Mouse (Mus musculus): ENCODE results near the gene Bpgm. TPM values are rescaled to one million over a fixed set of nuclear protein-coding genes. Genes with fewer than 3 reads are reported as not detected.

Bpgm gene
- total RNA-seq (2014; rRNA removed) (7.8 and 9.1 TPM in 2 replicates), polyA plus RNA-seq (2012; rRNA removed) (7.0 and 7.1 TPM in 2 replicates)

- Histone ChIP-seq H3K4me3 (ENCODE audit: insufficient read depth, low read depth, low read length) (peak within 1 kb of the TSS; percentile 57), H3K9ac (ENCODE audit: low read depth, low read length) (peak within 1 kb of the TSS; percentile 71), H3K36me3 (ENCODE audit: control insufficient read depth, insufficient read depth, low read length) (no peaks in the 10 kb centered on the region), H3K79me2 (ENCODE audit: control insufficient read depth, insufficient read depth, low read length) (peaks cover 3% of the 10 kb centered on the region; the same call in 1 of the 2 replicates), H3K4me1 (ENCODE audit: control insufficient read depth, insufficient read depth, low read length) (peaks cover 8% of the 10 kb centered on the region), H3K27ac (replicated peaks; ENCODE audit: insufficient read depth, low read depth, low read length) (peak within 1 kb of the TSS; percentile 69), H3K27me3 (ENCODE audit: control insufficient read depth, insufficient read depth, low read length) (no peaks in the 10 kb centered on the region)
- DNase-seq (ENCODE audit: extremely low read depth, low read depth, low spot score) = peak; percentile 98
- WGBS = under 1% methylated on average over 35 of the region's 35 CpGs
- TF ChIP-seq POLR2A (IDR thresholded peaks at IDR 0.05; ENCODE audit: extremely low read depth, insufficient read depth, low read length) (peak; percentile 83), CTCF (IDR thresholded peaks at IDR 0.05; ENCODE audit: low read depth, low read length) (no peak)
Observed at GRCm38 (mm10) chr6:34475974-34476794, at the start of gene Bpgm. Gene Bpgm, plus strand, starts transcription at chr6:34476207.

DNA sequence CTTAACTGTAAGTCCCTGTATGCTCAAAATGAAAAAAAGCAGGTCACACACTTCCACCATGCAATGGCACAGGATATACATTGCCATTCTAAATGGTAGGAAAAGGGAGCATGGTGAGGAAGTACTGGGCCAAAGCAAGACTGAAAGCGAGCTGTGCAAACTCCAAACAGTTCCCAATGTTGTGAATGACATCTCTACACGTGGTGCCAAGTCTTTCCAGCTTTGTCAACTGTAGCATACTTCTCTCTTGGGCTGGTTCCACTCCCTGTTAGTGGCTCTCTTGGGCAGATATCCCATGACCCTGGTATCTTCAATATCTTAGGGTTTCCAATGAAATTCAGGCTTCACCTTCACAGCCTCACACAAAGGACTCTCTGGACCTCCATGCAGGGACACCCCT is 37.0 kb upstream of the Bpgm start:
- Histone ChIP-seq H3K4me3 (ENCODE audit: insufficient read depth, low read depth, low read length) (no peak overlapping the region), H3K27ac (replicated peaks; ENCODE audit: insufficient read depth, low read depth, low read length) (no peak overlapping the region), H3K36me3 (ENCODE audit: control insufficient read depth, insufficient read depth, low read length) (no peaks in the 10 kb centered on the region), H3K27me3 (ENCODE audit: control insufficient read depth, insufficient read depth, low read length) (no peaks in the 10 kb centered on the region), H3K4me1 (ENCODE audit: control insufficient read depth, insufficient read depth, low read length) (no peaks in the 10 kb centered on the region), H3K9ac (ENCODE audit: low read depth, low read length) (no peak overlapping the region), H3K79me2 (ENCODE audit: control insufficient read depth, insufficient read depth, low read length) (no peaks in the 10 kb centered on the region)
- DNase-seq (ENCODE audit: extremely low read depth, low read depth, low spot score) = no peak
- WGBS = 63% methylated on average over 2 of the region's 2 CpGs
- TF ChIP-seq CTCF (IDR thresholded peaks at IDR 0.05; ENCODE audit: low read depth, low read length) (no peak), POLR2A (IDR thresholded peaks at IDR 0.05; ENCODE audit: extremely low read depth, insufficient read depth, low read length) (no peak)

- H3K9ac ChIP-seq (ENCODE audit: low read depth, low read length) = no peak overlapping the region
- H3K27ac ChIP-seq (replicated peaks; ENCODE audit: insufficient read depth, low read depth, low read length) = no peak overlapping the region
- H3K4me3 ChIP-seq (ENCODE audit: insufficient read depth, low read depth, low read length) = no peak overlapping the region
- no peaks in the 10 kb centered on the region for H3K79me2 ChIP-seq (ENCODE audit: control insufficient read depth, insufficient read depth, low read length)
- H3K36me3 ChIP-seq (ENCODE audit: control insufficient read depth, insufficient read depth, low read length) = no peaks in the 10 kb centered on the region
- WGBS = 75% methylated on average over 9 of the region's 9 CpGs
- no peak for TF ChIP-seq CTCF (IDR thresholded peaks at IDR 0.05; ENCODE audit: low read depth, low read length)
- no peak for TF ChIP-seq POLR2A (IDR thresholded peaks at IDR 0.05; ENCODE audit: extremely low read depth, insufficient read depth, low read length)
- no peaks in the 10 kb centered on the region for H3K4me1 ChIP-seq (ENCODE audit: control insufficient read depth, insufficient read depth, low read length)
- no peak for DNase-seq (ENCODE audit: extremely low read depth, low read depth, low spot score)
- no peaks in the 10 kb centered on the region for H3K27me3 ChIP-seq (ENCODE audit: control insufficient read depth, insufficient read depth, low read length)
Observed at GRCm38 (mm10) chr6:34441556-34442257, 34.3 kb upstream of the Bpgm start.

DNA sequence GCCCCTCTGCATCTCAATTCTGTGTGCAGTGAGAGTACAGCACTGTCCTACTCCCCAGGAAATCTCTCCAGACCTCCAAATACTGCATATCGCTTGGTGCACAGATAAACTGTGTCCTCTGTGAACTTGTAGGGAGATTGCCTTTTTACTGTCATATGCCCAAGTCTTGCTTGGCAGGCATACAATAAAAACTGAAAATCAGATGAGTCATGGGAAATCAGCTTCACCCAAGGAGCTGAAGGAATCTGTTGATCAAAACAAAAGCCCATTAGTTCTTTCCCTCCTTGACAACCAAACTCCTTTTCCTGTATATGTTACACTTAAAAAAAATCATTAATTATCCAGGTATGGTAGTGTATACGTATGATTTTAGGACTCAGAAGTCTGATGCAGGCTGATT is 32.2 kb upstream of the Bpgm start:
- DNase-seq (ENCODE audit: extremely low read depth, low read depth, low spot score) = peak; percentile 9
- H3K27ac ChIP-seq (replicated peaks; ENCODE audit: insufficient read depth, low read depth, low read length) = no peak overlapping the region
- no peaks in the 10 kb centered on the region for H3K4me1 ChIP-seq (ENCODE audit: control insufficient read depth, insufficient read depth, low read length)
- 65% methylated on average over 2 of the region's 2 CpGs for WGBS
- no peaks in the 10 kb centered on the region for H3K36me3 ChIP-seq (ENCODE audit: control insufficient read depth, insufficient read depth, low read length)
- TF ChIP-seq POLR2A (IDR thresholded peaks at IDR 0.05; ENCODE audit: extremely low read depth, insufficient read depth, low read length) (no peak), CTCF (IDR thresholded peaks at IDR 0.05; ENCODE audit: low read depth, low read length) (no peak)
- H3K9ac ChIP-seq (ENCODE audit: low read depth, low read length) = no peak overlapping the region
- H3K27me3 ChIP-seq (ENCODE audit: control insufficient read depth, insufficient read depth, low read length) = no peaks in the 10 kb centered on the region
- no peak overlapping the region for H3K4me3 ChIP-seq (ENCODE audit: insufficient read depth, low read depth, low read length)
- H3K79me2 ChIP-seq (ENCODE audit: control insufficient read depth, insufficient read depth, low read length) = no peaks in the 10 kb centered on the region

- Histone ChIP-seq H3K36me3 (ENCODE audit: control insufficient read depth, insufficient read depth, low read length) (no peaks in the 10 kb centered on the region), H3K27me3 (ENCODE audit: control insufficient read depth, insufficient read depth, low read length) (no peaks in the 10 kb centered on the region), H3K9ac (ENCODE audit: low read depth, low read length) (no peak overlapping the region), H3K4me1 (ENCODE audit: control insufficient read depth, insufficient read depth, low read length) (no peaks in the 10 kb centered on the region), H3K27ac (replicated peaks; ENCODE audit: insufficient read depth, low read depth, low read length) (no peak overlapping the region), H3K79me2 (ENCODE audit: control insufficient read depth, insufficient read depth, low read length) (no peaks in the 10 kb centered on the region), H3K4me3 (ENCODE audit: insufficient read depth, low read depth, low read length) (no peak overlapping the region)
- 9% methylated on average over 2 of the region's 2 CpGs for WGBS
- peak; percentile 68 for DNase-seq (ENCODE audit: extremely low read depth, low read depth, low spot score)
- TF ChIP-seq POLR2A (IDR thresholded peaks at IDR 0.05; ENCODE audit: extremely low read depth, insufficient read depth, low read length) = no peak
- TF ChIP-seq CTCF (IDR thresholded peaks at IDR 0.05; ENCODE audit: low read depth, low read length) = peak; percentile 75
Observed at GRCm38 (mm10) chr6:34447961-34448360, 28.0 kb upstream of the Bpgm start.

All from liver, adult 2 months (tissue).